Mouse (Mus musculus): ENCODE measurements around the gene Cib2.

The Cib2 gene

DNA sequence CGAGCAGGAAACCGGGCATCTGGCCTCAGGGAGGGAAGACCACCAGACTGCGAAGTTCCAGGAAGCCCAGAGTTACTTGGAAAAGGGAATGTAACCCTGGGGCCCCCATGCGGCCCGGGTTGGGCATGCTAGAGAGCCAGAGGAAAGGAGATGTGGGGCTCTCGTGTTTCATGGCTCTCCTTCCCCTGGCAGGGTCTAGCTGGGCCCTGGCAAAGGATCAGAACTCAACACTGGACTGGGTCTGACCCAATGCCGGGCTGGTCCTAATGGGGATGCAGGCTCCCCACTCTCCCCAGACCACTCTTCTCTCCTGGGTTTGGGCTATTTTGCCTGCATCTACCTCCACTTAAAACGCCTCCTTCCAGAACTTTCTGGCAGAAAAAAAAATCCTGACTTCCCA, 1.3 kb downstream of the Cib2 start:
- no peak for TF ChIP-seq GATA4 (IDR thresholded peaks at IDR 0.05; ENCODE audit: insufficient replicate concordance, low read length)

DNA sequence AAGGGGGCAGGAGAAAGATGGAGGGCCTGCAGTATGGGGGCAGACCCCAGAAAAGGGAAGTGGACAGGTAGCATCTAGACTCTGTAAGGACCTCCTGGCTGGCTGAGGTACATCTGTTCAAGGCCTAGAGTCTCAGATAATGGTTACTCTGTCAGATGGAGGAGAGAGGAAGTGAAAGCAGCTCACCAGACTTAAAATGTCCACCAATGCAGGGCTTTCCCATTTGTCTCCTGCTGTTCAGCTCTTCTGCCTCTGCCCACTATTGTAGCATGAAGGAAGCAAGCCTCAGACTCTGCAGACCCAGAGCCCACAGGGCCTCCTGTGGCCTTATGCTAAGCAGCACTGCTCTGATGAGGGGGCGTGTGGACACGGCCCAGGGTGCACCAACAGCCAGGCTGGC, 5.0 kb downstream of the Cib2 start:
- TF ChIP-seq GATA4 (IDR thresholded peaks at IDR 0.05; ENCODE audit: insufficient replicate concordance, low read length) = no peak

- no peak for TF ChIP-seq GATA4 (IDR thresholded peaks at IDR 0.05; ENCODE audit: insufficient replicate concordance, low read length)
Observed at GRCm38 (mm10) chr9:54552409-54552808, 7.6 kb downstream of the Cib2 start.

- TF ChIP-seq GATA4 (IDR thresholded peaks at IDR 0.05; ENCODE audit: insufficient replicate concordance, low read length) = no peak
Observed at GRCm38 (mm10) chr9:54549433-54549832, 10.6 kb downstream of the Cib2 start.

DNA sequence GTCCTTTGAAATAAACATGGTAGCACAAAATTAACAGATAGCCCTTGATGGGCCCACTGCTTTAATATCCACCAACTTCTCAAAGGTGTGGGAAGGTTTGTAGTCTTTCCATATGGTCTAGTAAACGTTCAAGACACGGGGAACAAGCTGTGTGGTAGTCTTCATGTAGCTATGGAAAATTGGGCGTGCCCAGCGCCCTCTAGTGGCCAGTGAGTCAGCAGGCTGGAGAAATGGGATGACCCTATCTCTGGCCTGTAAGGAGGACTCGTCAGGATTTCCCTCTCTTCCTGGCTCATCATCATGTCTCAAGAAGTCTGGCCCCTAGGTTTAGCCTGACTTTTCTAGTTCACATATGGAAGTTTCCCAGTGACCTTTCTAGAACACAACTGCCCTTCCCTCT, 12.5 kb downstream of the Cib2 start:
- no peak for TF ChIP-seq GATA4 (IDR thresholded peaks at IDR 0.05; ENCODE audit: insufficient replicate concordance, low read length)

GRCm38 (mm10) chr9:54544954-54545315, 15.1 kb downstream of the Cib2 start:
- TF ChIP-seq GATA4 (IDR thresholded peaks at IDR 0.05; ENCODE audit: insufficient replicate concordance, low read length) = no peak

GRCm38 (mm10) chr9:54544212-54544953, 15.6 kb downstream of the Cib2 start:
- TF ChIP-seq GATA4 (IDR thresholded peaks at IDR 0.05; ENCODE audit: insufficient replicate concordance, low read length) = no peak

DNA sequence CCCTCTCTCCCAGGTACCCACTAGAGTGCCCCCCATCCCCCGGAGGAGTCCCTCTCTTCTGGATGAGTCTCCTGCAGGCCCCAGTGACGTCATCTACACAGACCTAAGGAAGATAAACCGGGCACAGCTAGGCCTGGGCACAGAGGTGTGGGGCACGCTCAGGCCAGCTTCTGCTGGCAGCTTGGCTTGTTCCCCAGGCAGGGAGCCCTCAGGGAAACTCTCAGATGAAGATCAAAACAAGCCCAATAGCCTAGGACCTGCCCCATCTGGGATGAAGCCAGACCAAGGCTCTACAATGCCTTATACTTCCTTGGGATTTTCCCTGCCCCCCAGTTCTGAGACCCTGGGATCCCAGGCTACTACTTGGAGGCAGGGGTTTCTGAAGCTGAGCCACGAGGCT, 19.2 kb downstream of the Cib2 start:
- TF ChIP-seq GATA4 (IDR thresholded peaks at IDR 0.05; ENCODE audit: insufficient replicate concordance, low read length) = no peak

- TF ChIP-seq GATA4 (IDR thresholded peaks at IDR 0.05; ENCODE audit: insufficient replicate concordance, low read length) = no peak
Observed at GRCm38 (mm10) chr9:54538684-54539083, 21.3 kb downstream of the Cib2 start, which contains the start of gene Sh2d7. Gene Sh2d7, plus strand, starts transcription at chr9:54538984.

GRCm38 (mm10) chr9:54538244-54538643, 21.8 kb downstream of the Cib2 start:
- no peak for TF ChIP-seq GATA4 (IDR thresholded peaks at IDR 0.05; ENCODE audit: insufficient replicate concordance, low read length)

- no peak for TF ChIP-seq GATA4 (IDR thresholded peaks at IDR 0.05; ENCODE audit: insufficient replicate concordance, low read length)
Observed at GRCm38 (mm10) chr9:54537480-54537879, 22.5 kb downstream of the Cib2 start.

DNA sequence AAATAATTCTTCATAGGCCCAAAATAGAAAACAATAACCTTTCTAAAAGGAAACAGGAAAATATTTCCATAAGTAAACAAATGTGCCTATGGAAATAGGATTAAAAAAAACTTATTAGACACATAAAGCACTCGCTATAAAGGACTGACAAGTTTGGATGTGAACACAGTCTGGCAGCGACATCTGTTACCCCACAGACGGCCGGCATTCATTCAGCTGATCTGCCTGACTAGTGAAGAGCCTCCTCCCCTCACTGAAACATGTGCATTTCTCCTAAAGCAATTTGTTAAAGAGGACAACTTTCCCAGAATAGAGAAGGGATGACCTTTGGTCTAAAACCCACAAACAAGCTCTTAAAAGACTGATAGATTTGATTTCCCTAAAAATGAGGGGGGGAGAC, 23.0 kb downstream of the Cib2 start:
- TF ChIP-seq GATA4 (IDR thresholded peaks at IDR 0.05; ENCODE audit: insufficient replicate concordance, low read length) = no peak

GRCm38 (mm10) chr9:54536236-54536635, 23.8 kb downstream of the Cib2 start:
- no peak for TF ChIP-seq GATA4 (IDR thresholded peaks at IDR 0.05; ENCODE audit: insufficient replicate concordance, low read length)

- TF ChIP-seq GATA4 (IDR thresholded peaks at IDR 0.05; ENCODE audit: insufficient replicate concordance, low read length) = no peak
Observed at GRCm38 (mm10) chr9:54533975-54534374, 26.0 kb downstream of the Cib2 start.

DNA sequence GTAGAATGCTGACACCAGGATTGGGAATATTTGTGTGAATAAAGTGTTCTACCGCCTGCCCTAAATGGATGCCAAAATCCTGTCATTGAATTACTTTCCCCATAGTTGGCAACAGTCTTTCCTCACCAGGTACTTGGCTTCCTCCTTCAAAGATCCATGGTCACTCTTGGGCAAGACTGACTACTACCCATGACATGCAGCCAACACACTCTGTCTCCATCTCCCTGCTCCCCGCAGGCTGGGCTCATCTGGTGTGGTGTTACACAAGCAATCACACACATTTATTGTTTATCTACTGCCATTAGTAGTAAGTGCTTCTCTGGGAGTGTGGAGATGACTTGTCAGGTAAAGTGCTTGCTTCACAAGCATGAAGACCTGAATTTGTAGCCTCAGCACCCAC, 27.1 kb downstream of the Cib2 start:
- no peak for TF ChIP-seq GATA4 (IDR thresholded peaks at IDR 0.05; ENCODE audit: insufficient replicate concordance, low read length)

DNA sequence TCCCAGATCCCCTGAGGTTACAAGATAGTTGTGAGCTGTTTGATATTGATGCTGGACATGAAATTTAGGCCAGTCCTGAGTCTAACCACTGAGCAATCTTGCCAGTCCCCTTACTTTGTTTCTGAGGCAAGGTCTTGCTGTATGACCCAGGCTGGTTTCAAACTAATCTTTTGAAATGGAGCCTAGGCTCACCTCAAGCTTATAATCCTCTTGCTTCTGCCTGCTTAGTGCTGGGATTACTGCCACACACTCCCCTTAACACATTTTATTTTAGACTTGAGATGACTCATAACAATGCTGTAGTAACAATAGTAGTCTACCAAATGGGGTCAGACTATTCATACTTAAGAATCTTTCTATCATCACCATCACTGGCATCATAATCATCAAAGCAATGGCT, 28.6 kb downstream of the Cib2 start:
- TF ChIP-seq GATA4 (IDR thresholded peaks at IDR 0.05; ENCODE audit: insufficient replicate concordance, low read length) = no peak

DNA sequence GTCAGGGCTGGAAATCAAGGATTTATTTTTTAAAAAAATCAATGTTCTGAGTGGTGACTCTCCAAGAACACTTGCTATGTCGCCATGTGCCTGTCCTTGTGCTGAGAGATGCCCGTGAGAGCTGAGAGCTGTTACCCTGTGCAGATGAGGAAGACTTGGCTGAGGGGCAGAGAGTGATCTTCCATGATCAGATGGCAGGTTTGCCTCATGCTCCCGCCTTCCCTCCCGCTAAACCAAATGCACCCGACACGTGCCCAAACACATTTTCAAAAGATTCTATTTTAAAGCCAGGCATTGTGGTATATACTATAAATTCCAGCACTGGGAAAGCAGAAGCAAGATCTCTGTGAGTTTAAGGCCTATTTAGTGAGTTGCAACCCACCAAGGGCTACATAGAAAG, 29.2 kb downstream of the Cib2 start:
- TF ChIP-seq GATA4 (IDR thresholded peaks at IDR 0.05; ENCODE audit: insufficient replicate concordance, low read length) = no peak

Data from liver, adult (tissue).